Mouse (Mus musculus) neural tube, embryonic 14.5 days (tissue): ENCODE results near the gene Tspyl1. TPM values are rescaled to one million over a fixed set of nuclear protein-coding genes. Genes with fewer than 3 reads are reported as not detected.

Experiments used
- ATAC-seq: fragments of 200-750 bp; cut with Nextera tagmentation; 2 replicates; pipeline ENCODE4 v1.8.0; 2017; ENCODE audit warnings: low read depth, mild to moderate bottlenecking, moderate TSS enrichment, moderate library complexity
- H3K27ac ChIP-seq: fragments of 300-500 bp; sonication (generic); 2 replicates; pipeline ENCODE4 v1.5.1; 2014; ENCODE audit warnings: low read depth, mild to moderate bottlenecking, control low read depth, low read length, moderate library complexity, mixed read lengths
- H3K27me3 ChIP-seq: fragments of 300-500 bp; sonication (generic); 2 replicates; pipeline ENCODE4 v1.6.1; 2014; ENCODE audit warnings: low read length; ENCODE audit not compliant: control insufficient read depth, insufficient read depth
- H3K36me3 ChIP-seq: fragments of 300-500 bp; sonication (generic); 2 replicates; pipeline ENCODE4 v1.6.1; 2014; ENCODE audit warnings: low read length, mixed read lengths; ENCODE audit not compliant: control insufficient read depth, insufficient read depth
- H3K4me1 ChIP-seq: fragments of 300-500 bp; sonication (generic); 2 replicates; pipeline ENCODE4 v1.6.1; 2014; ENCODE audit warnings: low read length; ENCODE audit not compliant: control insufficient read depth, insufficient read depth
- H3K4me2 ChIP-seq: fragments of 300-500 bp; sonication (generic); 2 replicates; pipeline ENCODE4 v1.6.1; 2014; ENCODE audit warnings: mild to moderate bottlenecking, low read depth, low read length, control low read depth
- H3K4me3 ChIP-seq: fragments of 300-500 bp; sonication (generic); 2 replicates; pipeline ENCODE4 v1.5.1; 2014; ENCODE audit warnings: low read depth, low read length, control low read depth, mixed read lengths
- H3K9ac ChIP-seq: fragments of 300-500 bp; sonication (generic); replicated peaks from 2 replicates; pipeline ENCODE4 v1.6.1; 2014; ENCODE audit warnings: low read depth, mild to moderate bottlenecking, control low read depth, low read length, mixed read lengths
- H3K9me3 ChIP-seq: fragments of 300-500 bp; sonication (generic); 2 replicates; pipeline ENCODE4 v1.6.1; 2016; ENCODE audit warnings: low read length; ENCODE audit not compliant: control insufficient read depth
- WGBS: fragments of 180-500 bp; shearing (Covaris S2); extraction: QIAGEN DNeasy Blood & Tissue Kit; methylation state at CpG from one replicate; pipeline ENCODE4 v1.1.7; 2014; 5-methylcytosine and 5-hydroxymethylcytosine counted together
- polyA plus RNA-seq: library from polyadenylated mRNA; unstranded; fragments of >200 nt; fragmentation: Nextera tagmentation; extraction: Ambion mirVana; gene quantifications from 2 replicates; pipeline ENCODE4 v1.2.1, GENCODE M21; 2014

Tspyl1 gene
- polyA plus RNA-seq, 1 experiment from 2014 or later: 128 TPM

DNA sequence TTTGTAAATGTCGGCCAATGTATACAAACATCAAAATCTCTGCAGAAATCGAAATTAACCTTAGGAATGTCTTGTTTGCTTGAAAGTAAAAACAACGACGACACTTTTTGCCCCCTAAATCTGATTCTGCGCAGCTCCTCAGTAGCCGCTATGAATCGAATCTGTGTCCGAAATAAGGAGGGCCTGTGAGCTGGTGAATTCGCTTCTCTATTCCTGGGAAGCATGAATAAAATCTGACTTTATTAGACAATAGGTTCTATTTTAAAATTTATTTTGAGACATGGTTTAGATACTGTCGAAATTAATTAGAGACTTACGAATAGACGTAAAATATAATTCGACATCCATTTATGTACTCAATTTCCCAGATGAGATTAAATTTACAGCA is 14.9 kb downstream of the Tspyl1 start:
- H3K4me1 ChIP-seq: peaks cover 21% of the 10 kb centered on the region; the same call in 1 of the 2 replicates
- H3K4me3 ChIP-seq: peak overlapping the region; percentile 74
- H3K27me3 ChIP-seq: no peaks in the 10 kb centered on the region
- peak overlapping the region; percentile 88 for H3K27ac ChIP-seq
- no peaks in the 10 kb centered on the region for H3K36me3 ChIP-seq
- WGBS: 5% methylated on average over 13 of the region's 13 CpGs
- H3K4me2 ChIP-seq: peak overlapping the region; percentile 82
- H3K9ac ChIP-seq: peak overlapping the region; percentile 89
- no peaks in the 10 kb centered on the region for H3K9me3 ChIP-seq
- ATAC-seq: peak; percentile 22

GRCm38 (mm10) chr10:34297299-34297979 is 15.4 kb downstream of the Tspyl1 start, which contains the start of gene Tspyl4:
TSS of gene Tspyl4 (plus strand) at chr10:34297442.
- peaks cover 25% of the 10 kb centered on the region; the same call in 1 of the 2 replicates for H3K4me1 ChIP-seq
- peak within 1 kb of the TSS; percentile 74 for H3K4me3 ChIP-seq
- H3K9ac ChIP-seq: peak within 1 kb of the TSS; percentile 89
- H3K4me2 ChIP-seq: peak within 1 kb of the TSS; percentile 82
- no peaks in the 10 kb centered on the region for H3K9me3 ChIP-seq
- H3K27ac ChIP-seq: peak within 1 kb of the TSS; percentile 99
- WGBS: under 1% methylated on average over 37 of the region's 38 CpGs
- no peaks in the 10 kb centered on the region for H3K27me3 ChIP-seq
- no peaks in the 10 kb centered on the region for H3K36me3 ChIP-seq
- peak; percentile 98 for ATAC-seq

GRCm38 (mm10) chr10:34297980-34298753 is 16.2 kb downstream of the Tspyl1 start:
- Histone ChIP-seq H3K27ac (peak overlapping the region; percentile 99), H3K4me1 (peaks cover 26% of the 10 kb centered on the region; the same call in 1 of the 2 replicates), H3K4me2 (peak overlapping the region; percentile 82), H3K4me3 (peak overlapping the region; percentile 74), H3K9ac (peak overlapping the region; percentile 89), H3K9me3 (no peaks in the 10 kb centered on the region), H3K36me3 (no peaks in the 10 kb centered on the region), H3K27me3 (no peaks in the 10 kb centered on the region)
- ATAC-seq: no peak
- WGBS: 42% methylated on average over 25 of the region's 25 CpGs

- peak overlapping the region; percentile 52; the same call in 1 of the 2 replicates for H3K27ac ChIP-seq
- peaks cover 26% of the 10 kb centered on the region; the same call in 1 of the 2 replicates for H3K4me1 ChIP-seq
- peak overlapping the region; percentile 74 for H3K4me3 ChIP-seq
- no peaks in the 10 kb centered on the region for H3K27me3 ChIP-seq
- no peaks in the 10 kb centered on the region for H3K36me3 ChIP-seq
- no peaks in the 10 kb centered on the region for H3K9me3 ChIP-seq
- peak overlapping the region; percentile 61 for H3K9ac ChIP-seq
- peak overlapping the region; percentile 82 for H3K4me2 ChIP-seq
- WGBS: 19% methylated on average over 5 of the region's 5 CpGs
- no peak for ATAC-seq
These were observed 18.4 kb downstream of the Tspyl1 start for GRCm38 (mm10) chr10:34300368-34300767.

DNA sequence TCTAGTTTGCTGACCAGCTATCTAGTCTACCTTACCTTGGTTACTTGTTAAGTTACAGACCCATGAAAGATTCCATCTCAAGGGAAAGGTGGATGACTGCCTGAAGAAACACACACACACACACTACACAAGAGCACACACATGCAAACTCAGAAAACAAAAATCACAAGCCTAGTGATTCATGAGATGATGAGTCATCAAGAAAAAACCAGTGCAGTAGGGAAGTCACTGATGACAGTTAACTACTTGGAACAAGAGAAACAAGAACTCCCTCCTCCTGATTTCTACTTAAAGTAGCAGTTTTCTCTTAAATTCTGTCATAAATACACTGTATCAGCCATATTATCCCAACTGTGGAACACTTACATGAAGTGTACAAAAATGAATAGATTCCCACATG is 25.1 kb downstream of the Tspyl1 start:
- H3K27ac ChIP-seq: no peak overlapping the region
- no peaks in the 10 kb centered on the region for H3K27me3 ChIP-seq
- no peak for ATAC-seq
- no peaks in the 10 kb centered on the region for H3K9me3 ChIP-seq
- no peak overlapping the region for H3K4me2 ChIP-seq
- H3K4me3 ChIP-seq: no peak overlapping the region
- peaks cover 5% of the 10 kb centered on the region; the same call in 1 of the 2 replicates for H3K4me1 ChIP-seq
- no peak overlapping the region for H3K9ac ChIP-seq
- H3K36me3 ChIP-seq: no peaks in the 10 kb centered on the region

GRCm38 (mm10) chr10:34309915-34310685 is 28.1 kb downstream of the Tspyl1 start:
- Histone ChIP-seq H3K36me3 (no peaks in the 10 kb centered on the region), H3K27ac (no peak overlapping the region), H3K27me3 (no peaks in the 10 kb centered on the region), H3K4me3 (no peak overlapping the region), H3K9me3 (no peaks in the 10 kb centered on the region), H3K4me1 (no peaks in the 10 kb centered on the region), H3K9ac (no peak overlapping the region), H3K4me2 (no peak overlapping the region)
- 95% methylated on average over 9 of the region's 9 CpGs for WGBS
- ATAC-seq: no peak

DNA sequence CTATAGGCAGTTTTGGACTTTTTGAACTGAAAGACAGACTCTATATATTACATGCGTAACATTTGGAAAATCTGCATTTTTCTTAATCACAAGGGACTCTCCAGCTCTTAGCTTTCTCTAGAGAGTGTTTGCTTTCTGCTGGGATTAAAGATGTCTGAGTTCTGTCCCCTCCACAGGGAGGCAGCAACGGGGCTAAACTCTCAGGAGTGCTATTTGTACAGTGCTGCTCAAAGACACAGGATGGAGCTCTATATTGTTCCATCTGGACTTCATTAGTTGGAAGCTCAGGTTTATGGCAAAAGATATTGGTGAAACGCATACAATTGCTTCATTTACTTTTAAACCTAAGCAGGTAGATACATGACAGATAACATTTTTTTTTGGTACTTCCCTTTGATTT is 30.5 kb downstream of the Tspyl1 start:
- Histone ChIP-seq H3K4me2 (no peak overlapping the region), H3K4me1 (peaks cover 16% of the 10 kb centered on the region), H3K4me3 (no peak overlapping the region), H3K9me3 (no peaks in the 10 kb centered on the region), H3K27ac (no peak overlapping the region), H3K36me3 (no peaks in the 10 kb centered on the region), H3K27me3 (no peaks in the 10 kb centered on the region), H3K9ac (no peak overlapping the region)
- WGBS: 69% methylated on average over 3 of the region's 3 CpGs
- ATAC-seq: no peak

- no peaks in the 10 kb centered on the region for H3K27me3 ChIP-seq
- peak overlapping the region; percentile 12; the same call in 1 of the 2 replicates for H3K9ac ChIP-seq
- H3K4me2 ChIP-seq: peak overlapping the region; percentile 39
- H3K4me3 ChIP-seq: peak overlapping the region; percentile 14; the same call in 1 of the 2 replicates
- H3K27ac ChIP-seq: peak overlapping the region; percentile 85
- H3K9me3 ChIP-seq: no peaks in the 10 kb centered on the region
- ATAC-seq: peak; percentile 93
- 1% methylated on average over 3 of the region's 3 CpGs for WGBS
- H3K4me1 ChIP-seq: peaks cover 16% of the 10 kb centered on the region
- H3K36me3 ChIP-seq: no peaks in the 10 kb centered on the region
These were observed 34.7 kb downstream of the Tspyl1 start for GRCm38 (mm10) chr10:34316571-34317216.
